Mouse (Mus musculus) liver, embryonic 12.5 days (tissue): ENCODE data around the gene Snx18. TPM values are rescaled to one million over a fixed set of nuclear protein-coding genes. Genes with fewer than 3 reads are reported as not detected.

Source experiments
- ATAC-seq: fragments of 200-750 bp; cut with Nextera tagmentation; 2 replicates; pipeline ENCODE4 v1.8.0; 2017; ENCODE audit warnings: moderate number of reproducible peaks, mild to moderate bottlenecking, moderate library complexity
- H3K27ac ChIP-seq: fragments of 300-500 bp; sonication (generic); 2 replicates; pipeline ENCODE4 v1.5.1; 2016; ENCODE audit warnings: mild to moderate bottlenecking
- H3K27me3 ChIP-seq: fragments of 300-500 bp; sonication (generic); replicated peaks from 2 replicates; pipeline ENCODE4 v1.6.1; 2016; ENCODE audit warnings: mild to moderate bottlenecking, moderate library complexity
- H3K36me3 ChIP-seq: fragments of 300-500 bp; sonication (generic); 2 replicates; pipeline ENCODE4 v1.6.1; 2016; ENCODE audit warnings: mild to moderate bottlenecking, moderate library complexity
- H3K4me1 ChIP-seq: fragments of 300-500 bp; sonication (generic); 2 replicates; pipeline ENCODE4 v1.6.1; 2016
- H3K4me2 ChIP-seq: fragments of 300-500 bp; sonication (generic); 2 replicates; pipeline ENCODE4 v1.6.1; 2016; ENCODE audit warnings: mild to moderate bottlenecking, moderate library complexity
- H3K4me3 ChIP-seq: fragments of 300-500 bp; sonication (generic); 2 replicates; pipeline ENCODE4 v1.5.1; 2016; ENCODE audit warnings: mild to moderate bottlenecking, moderate library complexity
- H3K9ac ChIP-seq: fragments of 300-500 bp; sonication (generic); 2 replicates; pipeline ENCODE4 v1.6.1; 2016; ENCODE audit warnings: mild to moderate bottlenecking, moderate library complexity
- H3K9me3 ChIP-seq: fragments of 300-500 bp; sonication (generic); replicated peaks from 2 replicates; pipeline ENCODE4 v1.6.1; 2016; ENCODE audit warnings: mild to moderate bottlenecking, moderate library complexity
- WGBS: fragments of 180-500 bp; shearing (Covaris S2); methylation state at CpG from one replicate; pipeline ENCODE4 v1.1.7; 2016; ENCODE audit not compliant: insufficient replicate concordance; 5-methylcytosine and 5-hydroxymethylcytosine counted together
- polyA plus RNA-seq: library from polyadenylated mRNA; unstranded; fragments of >200 nt; fragmentation: Nextera tagmentation; extraction: Ambion mirVana; gene quantifications from 2 replicates; pipeline ENCODE4 v1.2.1, GENCODE M21; 2016

The Snx18 gene
- polyA plus RNA-seq, 1 experiment from 2014 or later: 12.3 TPM

DNA sequence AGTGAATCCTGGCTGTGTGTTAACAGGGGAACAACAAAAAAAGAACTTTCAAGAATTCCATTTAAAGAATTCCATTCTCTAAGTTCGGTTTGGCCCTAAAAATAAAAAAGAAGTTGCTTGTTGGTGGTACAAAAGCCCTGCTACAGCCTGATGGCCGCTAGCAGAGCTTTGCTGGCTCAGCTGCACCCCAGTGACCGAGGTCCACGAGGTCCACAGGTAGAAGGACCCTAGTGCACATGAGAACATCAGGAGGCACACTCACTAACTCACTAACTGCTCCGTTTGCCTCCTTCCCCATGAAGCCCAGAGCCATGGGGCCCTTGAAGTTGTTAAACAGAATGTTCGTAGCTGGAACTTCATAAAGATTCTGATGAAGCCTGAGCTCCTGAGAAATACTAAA lies 14.0 kb downstream of the Snx18 start:
- H3K4me1 ChIP-seq: peaks cover 85% of the 10 kb centered on the region
- H3K36me3 ChIP-seq: peaks cover 30% of the 10 kb centered on the region
- 70% methylated on average over 6 of the region's 6 CpGs for WGBS
- no peak overlapping the region for H3K27ac ChIP-seq
- H3K4me2 ChIP-seq: no peak overlapping the region
- no peaks in the 10 kb centered on the region for H3K9me3 ChIP-seq
- H3K27me3 ChIP-seq: no peaks in the 10 kb centered on the region
- ATAC-seq: no peak
- H3K4me3 ChIP-seq: no peak overlapping the region
- H3K9ac ChIP-seq: no peak overlapping the region

- WGBS: 68% methylated on average over 17 of the region's 17 CpGs
- no peaks in the 10 kb centered on the region for H3K27me3 ChIP-seq
- no peaks in the 10 kb centered on the region for H3K9me3 ChIP-seq
- peaks cover 75% of the 10 kb centered on the region for H3K4me1 ChIP-seq
- ATAC-seq: peak; percentile 65
- H3K27ac ChIP-seq: peak overlapping the region; percentile 66
- H3K4me3 ChIP-seq: no peak overlapping the region
- no peak overlapping the region for H3K4me2 ChIP-seq
- H3K9ac ChIP-seq: no peak overlapping the region; the same call in 1 of the 2 replicates
- peaks cover 24% of the 10 kb centered on the region for H3K36me3 ChIP-seq
These were observed 15.5 kb downstream of the Snx18 start for GRCm38 (mm10) chr13:113602882-113603342.

DNA sequence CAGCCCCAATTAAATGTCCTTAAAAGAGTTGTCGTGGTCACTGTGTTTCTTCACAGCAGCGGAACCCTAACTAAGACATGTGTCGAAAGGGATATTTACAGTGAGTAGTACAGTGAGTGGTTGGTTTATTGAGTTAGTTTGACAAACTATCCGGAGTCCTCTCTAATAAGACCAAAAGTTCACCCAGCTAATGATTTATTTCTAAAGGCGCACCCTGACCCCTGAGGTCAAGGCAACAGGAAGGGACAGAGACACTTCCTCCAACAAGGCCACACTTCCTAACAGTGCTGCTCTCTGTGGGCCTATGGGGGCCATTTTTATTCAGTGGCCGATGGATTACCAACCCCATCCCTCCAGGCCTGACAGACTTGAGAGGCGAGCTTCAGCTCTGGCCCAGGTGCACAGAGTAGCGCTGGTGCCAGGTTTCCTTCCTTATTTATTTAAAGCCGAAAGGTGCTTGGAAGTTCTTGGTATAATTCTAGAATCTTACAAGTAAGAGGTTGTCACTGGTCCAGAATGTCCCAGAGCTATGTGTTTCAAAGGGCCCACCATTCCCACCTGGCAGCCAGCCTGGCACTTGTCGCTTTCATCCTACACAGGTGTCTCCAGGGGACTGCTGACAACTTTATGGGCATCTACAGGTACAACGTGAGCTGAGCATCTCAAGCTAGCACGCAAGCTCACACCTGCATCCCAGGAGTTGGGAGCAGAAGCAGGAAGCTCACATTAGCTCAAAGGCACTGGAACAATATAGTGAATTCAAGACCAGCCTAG lies 16.3 kb downstream of the Snx18 start:
- Histone ChIP-seq H3K9me3 (no peaks in the 10 kb centered on the region), H3K4me3 (no peak overlapping the region), H3K27me3 (no peaks in the 10 kb centered on the region), H3K27ac (peak overlapping the region; percentile 43; the same call in 1 of the 2 replicates), H3K4me2 (no peak overlapping the region), H3K36me3 (peaks cover 23% of the 10 kb centered on the region), H3K9ac (no peak overlapping the region), H3K4me1 (peaks cover 74% of the 10 kb centered on the region)
- ATAC-seq: no peak
- 84% methylated on average over 12 of the region's 12 CpGs for WGBS

DNA sequence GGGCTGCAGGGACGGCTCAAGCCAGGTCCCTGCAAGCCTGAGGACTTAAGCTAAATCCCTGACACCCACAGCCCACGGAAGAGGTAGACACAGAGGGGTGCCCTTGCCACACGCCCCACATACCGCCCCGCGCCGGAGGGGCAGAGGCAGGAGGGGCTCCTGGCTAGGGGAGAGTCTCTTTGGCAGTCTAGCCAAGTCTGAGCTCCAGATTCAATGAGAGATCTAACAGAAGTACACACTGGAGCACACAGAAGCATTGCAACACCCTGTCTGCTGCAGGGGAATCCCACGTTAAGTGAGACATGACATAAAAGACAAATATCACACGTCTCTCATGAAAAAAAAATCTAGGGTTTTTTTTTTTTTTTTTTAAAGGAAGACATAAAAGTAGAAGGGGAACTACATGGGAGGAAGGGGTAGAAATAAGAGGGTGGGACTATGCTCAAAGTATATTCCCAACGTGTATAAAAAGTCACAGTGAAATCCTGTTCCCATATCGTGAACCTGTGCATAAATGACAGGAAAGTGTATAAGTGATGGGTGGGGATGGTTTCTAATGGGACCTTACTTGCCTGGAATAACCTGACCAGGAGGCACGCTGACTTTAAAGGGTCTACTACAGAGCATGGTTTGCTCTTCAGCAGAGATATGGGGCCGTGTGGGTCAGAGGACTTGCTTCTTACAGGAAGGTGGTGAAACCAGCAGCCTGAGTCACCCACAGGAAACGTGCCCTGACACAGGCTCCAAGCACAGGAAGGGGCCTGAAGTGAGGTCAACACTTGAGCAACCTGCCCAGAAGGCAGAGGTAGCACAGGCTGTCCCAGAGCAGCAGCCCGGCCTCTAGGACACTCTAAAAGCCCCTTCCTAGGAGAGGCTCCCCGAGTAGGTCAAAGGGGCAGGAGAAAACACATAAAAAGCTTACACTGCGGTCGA lies 17.6 kb downstream of the Snx18 start:
- no peak overlapping the region for H3K9ac ChIP-seq
- no peak overlapping the region for H3K4me2 ChIP-seq
- peaks cover 74% of the 10 kb centered on the region for H3K4me1 ChIP-seq
- 66% methylated on average over 18 of the region's 18 CpGs for WGBS
- H3K9me3 ChIP-seq: no peaks in the 10 kb centered on the region
- peak; percentile 25; the same call in 1 of the 2 replicates for ATAC-seq
- H3K27ac ChIP-seq: peak overlapping the region; percentile 51; the same call in 1 of the 2 replicates
- no peaks in the 10 kb centered on the region for H3K27me3 ChIP-seq
- H3K4me3 ChIP-seq: no peak overlapping the region
- peaks cover 13% of the 10 kb centered on the region for H3K36me3 ChIP-seq

DNA sequence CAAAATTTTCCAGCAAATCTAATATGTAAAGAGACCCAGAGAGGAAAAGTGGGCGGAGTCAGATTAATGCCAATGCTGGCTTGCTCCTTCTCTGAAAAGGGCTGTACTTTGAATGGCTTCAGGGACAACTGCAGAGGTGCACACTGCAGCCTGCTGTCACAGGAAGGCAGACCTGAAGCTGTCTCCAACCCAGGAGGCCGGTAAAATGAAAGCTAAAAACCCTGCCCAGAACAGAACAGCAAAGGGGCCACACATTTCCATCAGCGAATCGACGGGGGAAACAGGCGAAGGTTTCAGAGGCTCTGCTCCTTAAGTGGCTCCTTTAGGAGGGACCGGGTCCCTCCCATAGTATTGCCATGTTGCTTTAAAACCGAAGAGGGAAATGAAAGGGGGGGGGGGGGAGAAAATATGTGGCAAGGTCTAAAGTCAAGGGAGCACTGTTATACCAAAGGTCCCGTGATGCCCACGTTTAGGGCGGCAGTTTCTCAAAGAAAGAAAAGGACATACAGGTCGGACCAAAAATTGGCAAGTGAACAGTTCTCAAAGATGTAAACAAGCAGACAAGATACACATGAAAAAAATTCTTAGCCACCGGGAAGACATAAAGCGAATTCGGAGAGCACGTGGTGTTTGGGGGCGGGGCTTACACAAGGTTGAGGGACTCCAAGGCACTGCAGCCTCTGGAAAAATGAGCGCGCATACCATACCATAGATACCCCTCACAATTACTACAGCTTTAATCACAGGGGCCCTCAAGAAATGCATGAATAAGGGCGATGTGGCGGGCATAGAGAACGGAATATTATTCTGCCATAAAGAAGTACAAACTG lies 18.4 kb downstream of the Snx18 start:
- H3K4me1 ChIP-seq: peaks cover 69% of the 10 kb centered on the region

GRCm38 (mm10) chr13:113597616-113598015 lies 20.7 kb downstream of the Snx18 start:
- no peak overlapping the region for H3K9ac ChIP-seq
- H3K27me3 ChIP-seq: no peaks in the 10 kb centered on the region
- WGBS: 75% methylated on average over 10 of the region's 10 CpGs
- peaks cover 27% of the 10 kb centered on the region for H3K36me3 ChIP-seq
- no peak overlapping the region for H3K4me2 ChIP-seq
- H3K4me3 ChIP-seq: no peak overlapping the region
- H3K27ac ChIP-seq: no peak overlapping the region
- peaks cover 46% of the 10 kb centered on the region for H3K4me1 ChIP-seq
- no peak for ATAC-seq
- H3K9me3 ChIP-seq: no peaks in the 10 kb centered on the region

More for the DNA sequence above, 18.4 kb downstream of the Snx18 start:
- Histone ChIP-seq H3K27ac (no peak overlapping the region), H3K9ac (no peak overlapping the region), H3K9me3 (no peaks in the 10 kb centered on the region), H3K36me3 (peaks cover 8% of the 10 kb centered on the region; the same call in 1 of the 2 replicates), H3K27me3 (no peaks in the 10 kb centered on the region), H3K4me3 (no peak overlapping the region), H3K4me2 (no peak overlapping the region)
- WGBS: 82% methylated on average over 22 of the region's 22 CpGs
- ATAC-seq: no peak

GRCm38 (mm10) chr13:113596821-113597541 lies 21.4 kb downstream of the Snx18 start:
- ATAC-seq: no peak
- H3K9ac ChIP-seq: no peak overlapping the region
- no peaks in the 10 kb centered on the region for H3K9me3 ChIP-seq
- 80% methylated on average over 13 of the region's 13 CpGs for WGBS
- H3K4me2 ChIP-seq: no peak overlapping the region
- peaks cover 40% of the 10 kb centered on the region for H3K4me1 ChIP-seq
- no peaks in the 10 kb centered on the region for H3K27me3 ChIP-seq
- no peak overlapping the region for H3K27ac ChIP-seq
- peaks cover 29% of the 10 kb centered on the region for H3K36me3 ChIP-seq
- H3K4me3 ChIP-seq: no peak overlapping the region

DNA sequence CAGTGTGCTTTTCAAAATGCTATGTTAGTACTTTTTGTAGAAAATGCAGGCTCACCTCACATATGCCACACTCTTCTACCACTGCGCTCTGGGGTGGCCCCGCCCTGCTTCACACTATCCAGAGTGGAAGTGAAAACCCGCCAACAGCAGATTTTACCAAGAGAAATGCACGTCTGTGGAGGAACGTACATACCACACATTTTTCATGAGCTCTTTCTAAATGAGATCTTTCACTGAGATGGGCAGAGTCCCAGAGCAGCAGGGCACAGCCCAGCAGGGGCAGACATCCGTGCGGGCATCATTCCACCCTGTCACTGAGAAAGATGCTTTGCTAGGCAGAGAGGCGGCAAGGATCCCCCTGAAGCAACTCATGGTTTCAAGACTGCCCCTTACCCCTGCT lies 22.4 kb downstream of the Snx18 start:
- no peak overlapping the region for H3K9ac ChIP-seq
- 70% methylated on average over 8 of the region's 8 CpGs for WGBS
- peaks cover 32% of the 10 kb centered on the region for H3K36me3 ChIP-seq
- peaks cover 32% of the 10 kb centered on the region for H3K4me1 ChIP-seq
- H3K4me3 ChIP-seq: no peak overlapping the region
- H3K9me3 ChIP-seq: no peaks in the 10 kb centered on the region
- no peaks in the 10 kb centered on the region for H3K27me3 ChIP-seq
- no peak overlapping the region for H3K4me2 ChIP-seq
- H3K27ac ChIP-seq: no peak overlapping the region
- ATAC-seq: no peak

- Histone ChIP-seq H3K4me2 (no peak overlapping the region), H3K27me3 (no peaks in the 10 kb centered on the region), H3K9me3 (no peaks in the 10 kb centered on the region), H3K9ac (no peak overlapping the region), H3K4me1 (peaks cover 27% of the 10 kb centered on the region), H3K36me3 (peaks cover 34% of the 10 kb centered on the region), H3K27ac (no peak overlapping the region), H3K4me3 (no peak overlapping the region)
- no peak for ATAC-seq
- WGBS: 70% methylated on average over 8 of the region's 8 CpGs
These were observed 23.1 kb downstream of the Snx18 start for GRCm38 (mm10) chr13:113595219-113595618.

GRCm38 (mm10) chr13:113594361-113594760 lies 24.0 kb downstream of the Snx18 start:
- Histone ChIP-seq H3K9ac (no peak overlapping the region), H3K4me1 (peaks cover 18% of the 10 kb centered on the region), H3K27ac (no peak overlapping the region), H3K9me3 (no peaks in the 10 kb centered on the region), H3K36me3 (peaks cover 36% of the 10 kb centered on the region), H3K4me2 (no peak overlapping the region), H3K4me3 (no peak overlapping the region), H3K27me3 (no peaks in the 10 kb centered on the region)
- no peak for ATAC-seq
- 90% methylated on average over 12 of the region's 12 CpGs for WGBS

DNA sequence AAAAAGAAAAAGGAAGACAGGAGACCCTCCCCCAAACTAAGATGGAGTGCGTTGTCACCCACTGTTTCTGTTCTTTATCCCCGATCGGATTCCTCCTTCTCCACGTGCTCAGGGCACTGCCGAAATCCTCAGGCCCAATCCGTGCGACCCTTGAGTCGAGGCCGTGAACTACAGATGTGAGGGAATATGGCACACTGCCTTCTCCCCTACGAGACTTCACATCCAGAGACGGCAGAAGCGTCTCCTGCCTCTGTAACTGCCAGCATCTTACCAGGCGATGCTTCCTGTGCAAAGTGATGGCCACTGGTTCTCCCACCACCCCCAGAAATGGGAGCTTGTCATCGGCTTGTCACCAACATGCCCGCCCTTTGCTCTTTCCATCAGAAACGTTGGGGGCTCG lies 24.7 kb downstream of the Snx18 start:
- WGBS: 87% methylated on average over 17 of the region's 17 CpGs
- H3K4me2 ChIP-seq: no peak overlapping the region
- no peak overlapping the region for H3K9ac ChIP-seq
- H3K9me3 ChIP-seq: no peaks in the 10 kb centered on the region
- H3K4me1 ChIP-seq: peaks cover 17% of the 10 kb centered on the region
- H3K4me3 ChIP-seq: no peak overlapping the region
- peaks cover 36% of the 10 kb centered on the region for H3K36me3 ChIP-seq
- H3K27ac ChIP-seq: no peak overlapping the region
- no peak for ATAC-seq
- no peaks in the 10 kb centered on the region for H3K27me3 ChIP-seq
